Mouse (Mus musculus): ENCODE measurements around the gene Fam71b. TPM values are rescaled to one million over a fixed set of nuclear protein-coding genes. Genes with fewer than 3 reads are reported as not detected.
"Not testable (repeated sequence)": the region's sequence is repeated elsewhere in the genome, so short reads cannot be mapped to it uniquely, and the experiment has no call there.

The Fam71b gene
- polyA plus RNA-seq, 1 experiment from 2014 or later, result not detected

GRCm38 (mm10) chr11:46401555-46401954 lies 5.2 kb downstream of the Fam71b start:
- DNase-seq (ENCODE audit: low spot score) (no peak), ATAC-seq (ENCODE audit: low read depth) (no peak)
- Histone ChIP-seq H3K9ac (ENCODE audit: low read depth, low read length) (no peak overlapping the region), H3K4me2 (ENCODE audit: low read depth, low read length) (no peak overlapping the region), H3K4me1 (ENCODE audit: control insufficient read depth, insufficient read depth, low read length) (no peaks in the 10 kb centered on the region), H3K9me3 (ENCODE audit: control insufficient read depth, low read length) (no peaks in the 10 kb centered on the region), H3K36me3 (ENCODE audit: control insufficient read depth, insufficient read depth, low read length) (no peaks in the 10 kb centered on the region), H3K4me3 (ENCODE audit: low read depth, low read length) (no peak overlapping the region), H3K27ac (replicated peaks; ENCODE audit: low read depth, low read length) (no peak overlapping the region), H3K27me3 (replicated peaks; ENCODE audit: control insufficient read depth, insufficient read depth, low read length) (no peaks in the 10 kb centered on the region)
- WGBS, result 78% methylated on average over 12 of the region's 12 CpGs

- Histone ChIP-seq H3K4me2 (ENCODE audit: low read depth, low read length) (no peak overlapping the region), H3K9me3 (ENCODE audit: control insufficient read depth, low read length) (no peaks in the 10 kb centered on the region), H3K4me3 (ENCODE audit: low read depth, low read length) (no peak overlapping the region), H3K27me3 (replicated peaks; ENCODE audit: control insufficient read depth, insufficient read depth, low read length) (no peaks in the 10 kb centered on the region), H3K4me1 (ENCODE audit: control insufficient read depth, insufficient read depth, low read length) (no peaks in the 10 kb centered on the region), H3K27ac (replicated peaks; ENCODE audit: low read depth, low read length) (no peak overlapping the region), H3K36me3 (ENCODE audit: control insufficient read depth, insufficient read depth, low read length) (no peaks in the 10 kb centered on the region), H3K9ac (ENCODE audit: low read depth, low read length) (no peak overlapping the region)
- no peak for ATAC-seq (ENCODE audit: low read depth)
- no peak for DNase-seq (ENCODE audit: low spot score)
- WGBS, result 73% methylated on average over 16 of the region's 16 CpGs
Observed at GRCm38 (mm10) chr11:46404986-46405385, 8.6 kb downstream of the Fam71b start.

- DNase-seq (ENCODE audit: low spot score) (no peak), ATAC-seq (ENCODE audit: low read depth) (no peak)
- Histone ChIP-seq H3K4me1 (ENCODE audit: control insufficient read depth, insufficient read depth, low read length) (no peaks in the 10 kb centered on the region), H3K4me2 (ENCODE audit: low read depth, low read length) (no peak overlapping the region), H3K4me3 (ENCODE audit: low read depth, low read length) (no peak overlapping the region), H3K36me3 (ENCODE audit: control insufficient read depth, insufficient read depth, low read length) (no peaks in the 10 kb centered on the region), H3K27ac (replicated peaks; ENCODE audit: low read depth, low read length) (no peak overlapping the region), H3K9ac (ENCODE audit: low read depth, low read length) (peak overlapping the region; percentile 9; the same call in 1 of the 2 replicates), H3K9me3 (ENCODE audit: control insufficient read depth, low read length) (no peaks in the 10 kb centered on the region), H3K27me3 (replicated peaks; ENCODE audit: control insufficient read depth, insufficient read depth, low read length) (no peaks in the 10 kb centered on the region)
- 46% methylated on average over 10 of the region's 10 CpGs for WGBS
Observed at GRCm38 (mm10) chr11:46406721-46407120, 10.4 kb downstream of the Fam71b start.

- no peaks in the 10 kb centered on the region for H3K27me3 ChIP-seq (replicated peaks; ENCODE audit: control insufficient read depth, insufficient read depth, low read length)
- DNase-seq (ENCODE audit: low spot score) (no peak), ATAC-seq (ENCODE audit: low read depth) (no peak)
- no peaks in the 10 kb centered on the region for H3K4me1 ChIP-seq (ENCODE audit: control insufficient read depth, insufficient read depth, low read length)
- no CpG with 5 or more reads among the region's 2 CpGs for WGBS
- no peak overlapping the region for H3K4me3 ChIP-seq (ENCODE audit: low read depth, low read length)
- no peak overlapping the region for H3K27ac ChIP-seq (replicated peaks; ENCODE audit: low read depth, low read length)
- H3K9ac ChIP-seq (ENCODE audit: low read depth, low read length), result no peak overlapping the region
- no peaks in the 10 kb centered on the region for H3K36me3 ChIP-seq (ENCODE audit: control insufficient read depth, insufficient read depth, low read length)
- no peak overlapping the region for H3K4me2 ChIP-seq (ENCODE audit: low read depth, low read length)
- H3K9me3 ChIP-seq (ENCODE audit: control insufficient read depth, low read length), result no peaks in the 10 kb centered on the region
Observed at GRCm38 (mm10) chr11:46410018-46410563, 13.7 kb downstream of the Fam71b start.

GRCm38 (mm10) chr11:46418438-46418837 lies 22.1 kb downstream of the Fam71b start:
- WGBS, result 25% methylated on average over 1 of the region's 1 CpGs
- no peaks in the 10 kb centered on the region for H3K36me3 ChIP-seq (ENCODE audit: control insufficient read depth, insufficient read depth, low read length)
- H3K9ac ChIP-seq (ENCODE audit: low read depth, low read length), result no peak overlapping the region
- H3K4me2 ChIP-seq (ENCODE audit: low read depth, low read length), result no peak overlapping the region
- H3K9me3 ChIP-seq (ENCODE audit: control insufficient read depth, low read length), result no peaks in the 10 kb centered on the region
- DNase-seq (ENCODE audit: low spot score) (peak; percentile 85), ATAC-seq (ENCODE audit: low read depth) (peak; percentile 67; the same call in 1 of the 2 replicates)
- H3K4me1 ChIP-seq (ENCODE audit: control insufficient read depth, insufficient read depth, low read length), result 0 out of 2 replicates have a peak, but pooled peaks cover 3% of the 10 kb centered on the region
- H3K27me3 ChIP-seq (replicated peaks; ENCODE audit: control insufficient read depth, insufficient read depth, low read length), result no peaks in the 10 kb centered on the region
- H3K4me3 ChIP-seq (ENCODE audit: low read depth, low read length), result no peak overlapping the region
- no peak overlapping the region for H3K27ac ChIP-seq (replicated peaks; ENCODE audit: low read depth, low read length)

- Histone ChIP-seq H3K4me2 (ENCODE audit: low read depth, low read length) (no peak overlapping the region), H3K27ac (replicated peaks; ENCODE audit: low read depth, low read length) (no peak overlapping the region), H3K9ac (ENCODE audit: low read depth, low read length) (no peak overlapping the region), H3K27me3 (replicated peaks; ENCODE audit: control insufficient read depth, insufficient read depth, low read length) (no peaks in the 10 kb centered on the region), H3K9me3 (ENCODE audit: control insufficient read depth, low read length) (no peaks in the 10 kb centered on the region), H3K4me3 (ENCODE audit: low read depth, low read length) (no peak overlapping the region), H3K4me1 (ENCODE audit: control insufficient read depth, insufficient read depth, low read length) (0 out of 2 replicates have a peak, but pooled peaks cover 3% of the 10 kb centered on the region), H3K36me3 (ENCODE audit: control insufficient read depth, insufficient read depth, low read length) (no peaks in the 10 kb centered on the region)
- no peak for ATAC-seq (ENCODE audit: low read depth)
- WGBS, result 50% methylated on average over 5 of the region's 5 CpGs
- DNase-seq (ENCODE audit: low spot score), result peak; percentile 50
Observed at GRCm38 (mm10) chr11:46418860-46419259, 22.5 kb downstream of the Fam71b start.

- Histone ChIP-seq H3K27ac (replicated peaks; ENCODE audit: low read depth, low read length) (no peak overlapping the region), H3K4me1 (ENCODE audit: control insufficient read depth, insufficient read depth, low read length) (0 out of 2 replicates have a peak, but pooled peaks cover 3% of the 10 kb centered on the region), H3K9ac (ENCODE audit: low read depth, low read length) (no peak overlapping the region), H3K36me3 (ENCODE audit: control insufficient read depth, insufficient read depth, low read length) (no peaks in the 10 kb centered on the region), H3K4me3 (ENCODE audit: low read depth, low read length) (no peak overlapping the region), H3K9me3 (ENCODE audit: control insufficient read depth, low read length) (no peaks in the 10 kb centered on the region), H3K27me3 (replicated peaks; ENCODE audit: control insufficient read depth, insufficient read depth, low read length) (no peaks in the 10 kb centered on the region), H3K4me2 (ENCODE audit: low read depth, low read length) (no peak overlapping the region)
- no peak for ATAC-seq (ENCODE audit: low read depth)
- 83% methylated on average over 8 of the region's 8 CpGs for WGBS
- DNase-seq (ENCODE audit: low spot score), result no peak
Observed at GRCm38 (mm10) chr11:46421086-46421888, 24.9 kb downstream of the Fam71b start.

- H3K36me3 ChIP-seq (ENCODE audit: control insufficient read depth, insufficient read depth, low read length); H3K4me3 ChIP-seq (ENCODE audit: low read depth, low read length); H3K9ac ChIP-seq (ENCODE audit: low read depth, low read length); H3K27me3 ChIP-seq (replicated peaks; ENCODE audit: control insufficient read depth, insufficient read depth, low read length); H3K27ac ChIP-seq (replicated peaks; ENCODE audit: low read depth, low read length); ATAC-seq (ENCODE audit: low read depth); DNase-seq (ENCODE audit: low spot score); H3K9me3 ChIP-seq (ENCODE audit: control insufficient read depth, low read length); H3K4me1 ChIP-seq (ENCODE audit: control insufficient read depth, insufficient read depth, low read length); H3K4me2 ChIP-seq (ENCODE audit: low read depth, low read length): not testable (repeated sequence)
- 40% methylated on average over 4 of the region's 4 CpGs for WGBS
Observed at GRCm38 (mm10) chr11:46428131-46428530, 31.8 kb downstream of the Fam71b start.

Measured in embryonic facial prominence, embryonic 14.5 days (tissue).